Mouse (Mus musculus) olfactory bulb, adult 2 months (tissue): ENCODE measurements around the gene Smc3.

Experiments
- CTCF ChIP-seq: fragments of 200-500 bp; IDR thresholded peaks from 2 replicates; pipeline ENCODE4 v1.5.1; 2012; ENCODE audit warnings: low read depth, mild to moderate bottlenecking, low read length, moderate library complexity; ENCODE audit not compliant: insufficient read depth
- POLR2A ChIP-seq: fragments of 200-500 bp; IDR thresholded peaks from 2 replicates; pipeline ENCODE4 v1.6.1; 2012; ENCODE audit warnings: mild to moderate bottlenecking, low read depth, low read length, moderate library complexity; ENCODE audit not compliant: insufficient read depth

DNA sequence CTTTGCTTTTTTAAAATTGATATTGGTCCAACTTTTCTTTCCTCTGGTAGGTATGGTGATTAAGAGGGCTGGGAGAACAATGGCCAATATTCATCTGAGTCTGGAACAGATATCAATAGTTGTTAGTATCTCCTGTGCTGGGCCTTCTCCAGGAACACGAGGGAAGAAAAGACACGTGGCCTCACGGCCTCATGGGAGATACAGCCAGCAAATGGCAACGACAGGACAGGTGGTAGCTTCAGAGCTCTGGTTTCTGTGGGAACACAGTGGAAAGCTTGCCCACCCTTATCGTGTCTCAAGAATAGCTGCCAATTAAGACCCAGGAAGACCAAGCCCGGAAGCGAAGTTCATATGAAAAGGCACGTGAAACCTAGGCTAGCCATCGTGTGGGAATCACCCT lies 64.6 kb downstream of the Smc3 start:
- no peak for TF ChIP-seq CTCF
- no peak for TF ChIP-seq POLR2A
